Mouse (Mus musculus) layer of hippocampus, postnatal 10 days (tissue): ENCODE measurements around the gene Vax1. TPM values are rescaled to one million over a fixed set of nuclear protein-coding genes. Genes with fewer than 3 reads are reported as not detected.

Source experiments
- total RNA-seq, 2 experiments: library from RNA; stranded (reverse); gene quantifications; 2 replicates each; pipeline ENCODE4 v1.2.3; 2021

The Vax1 gene
- total RNA-seq, 2 experiments from 2014 or later = 1.7 to 2.9 TPM

Other genes starting within 250 kb of the Vax1 start
- gene Eno4, start 226.6 kb downstream of the Vax1 start, total RNA-seq = 1 to 10 TPM; 1.2 to 1.8 TPM
- gene Hspa12a, start 226.4 kb downstream of the Vax1 start, total RNA-seq = 100 to 1,000 TPM; 232 to 243 TPM
- gene Shtn1, start 94.0 kb downstream of the Vax1 start, total RNA-seq = 10 to 100 TPM; 79.0 to 91.8 TPM
- not detected for gene Kcnk18, start 49.2 kb upstream of the Vax1 start, total RNA-seq
- gene Slc18a2, start 90.8 kb upstream of the Vax1 start, total RNA-seq = 1 to 10 TPM; 6.8 to 8.2 TPM
- gene Rps12-ps3, start 152.2 kb upstream of the Vax1 start, total RNA-seq = 100 to 1,000 TPM; 422 to 439 TPM
- gene Pdzd8, start 175.7 kb upstream of the Vax1 start, total RNA-seq = 10 to 100 TPM; 51.8 to 52.5 TPM